Mouse (Mus musculus): ENCODE measurements around the gene Ptrhd1.

Ptrhd1 gene

GRCm38 (mm10) chr12:4245742-4246141 lies 11.9 kb downstream of the Ptrhd1 start:
- no peak for DNase-seq

- peak; percentile 64 to 66 for DNase-seq
Measured at GRCm38 (mm10) chr12:4249786-4250185, 16.0 kb downstream of the Ptrhd1 start.

DNA sequence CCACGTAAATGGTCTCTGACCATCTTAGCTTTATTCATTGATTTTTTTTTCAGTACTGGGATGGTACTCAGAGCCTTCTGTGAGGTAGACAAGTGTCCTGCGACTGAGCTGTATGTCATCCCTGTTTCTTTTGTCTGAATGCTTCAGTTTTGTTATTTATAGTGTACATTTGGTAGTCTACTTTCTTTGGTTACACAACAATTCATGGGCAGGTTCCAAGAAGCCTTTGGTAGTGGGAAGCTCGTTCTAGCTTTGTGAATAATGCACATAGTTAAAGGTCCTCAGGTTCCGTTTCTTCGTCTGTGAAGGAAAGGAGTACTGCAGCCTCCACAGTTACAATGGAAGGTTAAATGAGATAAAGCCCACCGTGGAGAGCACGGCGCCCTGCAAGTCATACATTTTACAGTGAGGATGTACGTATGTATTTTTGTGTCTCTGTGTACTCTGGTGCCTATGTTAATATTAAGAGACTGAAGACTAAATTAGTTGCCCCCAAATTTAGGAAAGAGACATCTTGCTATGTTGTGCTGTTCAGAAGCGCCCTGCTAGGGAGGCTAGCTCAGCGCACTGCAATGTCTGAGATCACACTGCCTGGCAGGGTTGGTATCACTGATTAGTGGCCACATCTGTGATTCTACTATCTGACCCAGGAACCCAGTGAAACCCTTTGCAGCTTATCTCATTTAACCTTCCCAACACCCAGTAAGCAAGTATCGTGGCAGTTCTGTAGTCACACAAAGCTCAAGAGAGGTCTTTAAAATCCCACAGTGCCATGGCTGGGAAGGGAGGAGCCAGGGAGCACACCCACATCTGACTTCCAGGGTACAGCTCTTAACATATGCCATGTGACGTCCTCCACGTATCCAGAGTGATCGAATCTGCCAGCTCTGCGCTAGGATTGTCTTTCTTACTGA lies 19.2 kb downstream of the Ptrhd1 start:
- DNase-seq: no peak

GRCm38 (mm10) chr12:4267765-4268164 lies 33.9 kb downstream of the Ptrhd1 start:
- peak; percentile 47 to 71 for DNase-seq

DNA sequence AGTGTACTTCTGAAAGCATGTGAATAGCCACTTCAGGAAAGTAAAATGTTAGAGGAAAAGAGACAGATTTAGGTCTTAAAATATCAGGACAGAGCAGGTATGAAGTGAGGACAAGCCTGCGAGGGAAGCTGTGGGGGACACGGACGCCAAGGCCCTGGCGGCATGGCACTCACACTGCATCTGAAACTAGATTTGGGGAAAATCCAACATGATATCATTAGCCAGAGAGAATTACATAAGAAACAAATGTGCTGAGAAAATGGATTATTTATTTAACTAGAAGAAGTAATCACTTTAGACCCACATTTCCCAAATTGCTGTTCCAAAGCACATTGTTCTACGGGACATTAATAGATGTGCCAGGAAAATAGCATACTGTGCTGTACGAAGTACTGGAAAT lies 37.3 kb downstream of the Ptrhd1 start:
- no peak for DNase-seq

DNA sequence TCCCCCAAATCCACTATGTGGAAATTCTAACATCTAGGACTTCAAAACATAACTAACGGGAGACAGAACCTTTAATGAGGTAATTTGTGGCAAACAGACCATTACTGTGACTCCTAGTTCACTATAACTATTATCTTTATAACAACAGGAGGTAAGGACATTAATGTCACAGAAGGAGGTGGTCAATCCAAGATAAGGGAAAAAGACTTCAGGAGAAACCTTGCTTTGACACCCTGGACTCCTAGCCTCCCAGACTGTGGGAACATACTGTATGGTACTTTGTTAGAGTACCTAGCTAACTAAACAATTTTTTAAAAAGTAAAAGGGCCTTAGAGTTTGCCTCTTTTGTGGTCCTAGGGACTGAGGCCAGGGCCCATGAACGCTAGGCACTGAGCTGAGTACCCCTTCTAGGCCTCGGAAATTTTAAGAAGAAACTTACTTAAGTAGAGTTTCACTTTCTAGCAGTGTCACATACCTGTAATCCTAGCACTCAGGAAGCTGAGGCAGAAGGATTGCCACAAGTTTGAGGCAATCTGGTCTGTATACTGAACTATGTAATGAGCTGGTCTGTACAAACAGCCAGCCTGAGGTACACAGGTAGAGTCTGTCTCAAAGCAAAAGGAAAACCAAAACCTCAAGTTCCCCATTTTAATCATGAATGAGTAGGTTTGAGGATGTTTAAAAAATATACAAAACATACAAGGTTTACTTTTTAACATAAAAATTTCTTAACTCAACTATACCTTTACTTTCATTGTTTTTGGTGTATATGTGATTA lies 45.3 kb downstream of the Ptrhd1 start:
- DNase-seq: no peak

DNA sequence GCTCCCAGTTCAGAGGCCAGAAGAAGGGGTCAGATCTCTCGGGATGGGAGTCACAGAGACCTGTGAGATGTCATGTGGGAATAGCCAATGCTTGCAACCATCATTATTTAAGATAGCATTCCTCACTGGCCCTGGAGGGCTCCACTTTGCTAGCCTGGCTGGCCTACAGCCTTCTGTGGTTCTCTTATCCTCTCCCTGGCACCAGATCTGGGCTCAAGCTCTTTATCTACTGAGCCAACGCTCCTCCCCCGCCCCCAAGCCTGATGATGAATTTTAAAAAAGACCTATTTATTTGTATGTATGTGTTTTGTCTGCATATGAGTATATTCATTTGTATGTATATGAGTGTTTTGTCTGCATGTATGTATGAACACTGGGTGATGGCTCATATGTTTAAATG lies 46.1 kb downstream of the Ptrhd1 start:
- no peak for DNase-seq

GRCm38 (mm10) chr12:4285186-4285585 lies 51.4 kb downstream of the Ptrhd1 start:
- DNase-seq: no peak
